Mouse (Mus musculus) adrenal gland, postnatal 36 days (tissue): ENCODE results near the gene Gm37240. TPM values are rescaled to one million over a fixed set of nuclear protein-coding genes. Genes with fewer than 3 reads are reported as not detected.

ENCODE experiments used
- DNase-seq, 2 experiments: peaks; one replicate each; pipeline ENCODE4 v3.0.0; 2021; ENCODE audit warnings: mixed read lengths in 1 of 2
- total RNA-seq, 2 experiments: library from RNA; stranded (reverse); gene quantifications; 2 replicates each; pipeline ENCODE4 v1.2.3; 2021

Gene Gm37240
- total RNA-seq, 2 experiments from 2014 or later = 2.5 to 4.5 TPM

DNA sequence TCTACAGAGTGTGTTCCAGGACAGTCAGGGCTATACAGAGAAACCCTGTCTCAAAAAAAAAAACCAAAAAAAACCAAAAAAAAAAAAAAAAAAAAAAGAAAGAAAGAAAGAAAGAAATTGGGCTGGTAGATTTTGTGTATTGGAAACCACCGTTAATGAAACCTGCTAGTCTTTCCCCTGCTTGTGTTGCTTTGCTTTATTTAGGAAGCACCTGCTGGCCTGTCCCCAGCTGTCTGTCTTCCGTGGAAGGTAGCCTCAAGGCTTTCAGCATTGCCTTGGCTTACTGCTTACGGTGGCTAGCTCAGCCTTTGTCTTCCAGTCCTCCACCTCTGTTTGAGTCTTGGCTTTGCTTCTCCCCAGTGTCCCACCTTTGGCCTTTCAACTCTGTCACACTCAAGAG, 1060.4 kb downstream of the Gm37240 start:
- DNase-seq = no peak

DNA sequence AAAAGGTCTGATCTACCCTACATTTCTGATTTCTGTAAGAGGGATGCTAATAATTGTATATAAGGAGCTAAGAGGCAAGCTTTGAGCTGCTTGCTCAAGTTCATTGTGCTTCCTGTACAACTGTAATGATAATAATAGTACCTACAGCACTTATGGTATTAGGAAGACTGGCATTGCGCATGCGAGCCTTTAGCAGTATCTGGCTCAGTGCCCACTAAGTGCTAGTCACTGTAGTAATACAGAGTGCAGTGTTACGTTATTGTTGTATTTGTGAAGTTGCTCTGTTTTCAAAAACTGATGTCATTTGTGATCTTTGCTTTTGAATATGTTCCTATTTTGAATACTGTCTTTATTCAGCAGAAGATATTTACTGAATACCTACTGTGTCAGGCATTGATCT, 1060.9 kb downstream of the Gm37240 start:
- DNase-seq = peak; percentile 38 to 47

DNA sequence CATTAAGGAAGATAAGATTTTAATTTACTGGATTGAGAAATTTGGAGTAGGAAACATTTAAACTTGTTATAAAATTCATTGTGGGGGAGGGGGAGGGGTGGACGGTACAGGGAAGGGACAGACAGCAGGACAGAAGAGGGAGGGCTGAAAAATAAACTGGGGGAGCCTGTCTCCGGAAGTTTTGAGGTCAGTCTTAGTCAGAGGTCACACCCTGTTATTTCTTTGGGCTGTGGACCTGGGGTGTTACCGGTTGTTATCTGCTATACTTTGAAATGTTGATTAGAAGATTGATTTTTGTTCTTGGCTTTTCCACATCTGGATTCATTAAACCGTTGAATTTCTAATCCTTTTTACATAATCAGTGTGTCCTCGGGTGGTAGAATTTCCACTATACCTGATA, 1061.3 kb downstream of the Gm37240 start:
- no peak for DNase-seq

DNA sequence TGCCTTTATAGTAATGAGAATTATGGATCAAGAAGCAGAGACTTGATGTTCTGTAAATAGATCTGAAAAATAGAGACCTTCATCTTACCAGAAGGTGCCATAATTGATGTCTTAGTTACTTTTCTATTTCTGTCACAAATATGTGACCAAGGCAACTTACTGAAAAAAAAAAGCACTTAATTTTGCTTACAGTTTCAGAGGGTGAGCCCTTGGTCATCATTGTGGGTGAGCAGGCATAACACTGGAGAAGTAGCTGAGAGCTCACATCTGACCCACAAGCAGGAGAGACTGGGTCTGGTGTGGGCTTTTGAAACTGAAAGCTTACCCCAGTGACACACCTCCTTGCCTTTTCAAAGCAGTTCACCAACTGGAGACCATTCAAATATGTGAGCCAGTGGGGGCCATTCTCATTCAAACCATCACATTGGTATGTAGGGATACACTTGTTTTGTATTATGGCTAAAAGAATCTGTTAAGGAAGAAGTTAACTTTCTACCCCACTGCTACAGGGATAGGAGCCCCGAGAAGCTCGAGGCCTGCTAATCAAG, 1066.6 kb downstream of the Gm37240 start:
- no peak for DNase-seq

DNA sequence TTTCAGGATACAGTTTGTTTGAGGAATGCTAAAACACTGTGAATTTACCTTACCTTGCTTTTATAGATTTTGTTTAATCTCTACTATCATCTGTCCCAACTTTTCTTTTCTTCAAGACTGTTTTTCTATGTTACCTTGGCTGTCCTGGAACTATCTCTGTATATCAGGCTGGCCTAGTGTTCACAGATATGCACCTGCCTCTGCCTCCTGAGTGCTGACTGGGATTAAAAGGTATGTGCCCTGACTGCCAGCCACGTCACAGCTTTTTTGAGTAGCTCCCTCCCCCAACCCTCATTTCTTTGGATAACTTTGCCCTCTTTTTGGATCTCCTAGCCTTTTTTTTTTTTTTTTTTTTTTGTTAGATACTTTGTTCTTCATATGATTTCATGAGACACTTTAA, 1070.4 kb downstream of the Gm37240 start:
- no peak for DNase-seq

DNA sequence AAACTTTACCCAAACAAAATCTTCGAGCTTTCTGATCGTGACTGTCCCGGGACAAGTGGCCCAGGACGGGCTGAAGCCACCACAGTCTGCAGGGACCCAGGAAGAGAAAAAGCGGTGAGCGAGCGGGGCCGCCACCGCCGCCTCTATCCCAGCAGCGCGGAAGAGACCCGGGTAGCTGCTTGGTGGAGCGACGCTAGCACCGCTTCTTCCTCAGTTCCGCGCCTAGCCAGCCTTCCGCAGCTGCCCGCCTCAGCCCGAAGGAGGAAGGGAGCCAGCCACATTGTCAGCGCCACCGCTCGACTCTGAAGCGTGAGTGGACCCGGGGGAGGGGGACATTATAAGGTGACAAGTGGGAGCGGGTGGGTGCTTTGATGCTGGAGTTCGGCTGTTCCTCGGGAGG, 1071.9 kb downstream of the Gm37240 start:
- peak; percentile 60 to 65 for DNase-seq

DNA sequence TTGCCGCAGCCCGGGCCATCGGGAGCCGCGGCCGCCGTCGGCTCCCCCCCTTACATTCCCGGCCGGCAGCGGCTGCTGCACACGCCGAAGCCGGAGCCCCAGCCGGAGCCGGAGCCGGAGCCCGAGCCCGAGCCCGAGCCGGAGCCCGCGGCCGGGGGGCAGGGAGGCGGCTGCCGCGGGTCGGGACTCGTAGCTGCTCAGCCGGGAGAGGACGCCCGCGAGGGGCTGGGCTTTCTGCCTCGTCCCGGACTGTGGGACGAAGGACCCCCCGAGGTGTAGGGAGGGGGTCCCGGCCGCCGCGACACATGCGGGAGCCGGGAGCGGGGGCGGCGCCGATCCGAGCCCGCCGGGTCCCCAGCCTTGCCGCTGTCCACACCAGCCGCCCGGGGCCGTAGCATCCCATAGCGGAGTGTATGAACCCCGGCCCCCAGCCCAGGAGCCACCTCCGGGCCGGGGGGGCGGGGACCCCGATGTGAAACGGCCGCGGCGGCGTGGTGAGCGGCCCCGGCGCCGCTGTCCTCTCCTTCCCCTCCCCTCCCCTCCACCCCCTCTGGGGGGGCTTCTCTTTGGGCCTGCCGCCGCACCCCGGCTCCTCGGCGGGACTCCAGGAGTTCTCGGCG, 1072.4 kb downstream of the Gm37240 start, which contains the start of gene Fbxw7:
Gene Fbxw7, plus strand, starts transcription at position 507 of the 620 bp plus-strand sequence.
- DNase-seq = peak in 1 of 2 experiments; percentile 12

DNA sequence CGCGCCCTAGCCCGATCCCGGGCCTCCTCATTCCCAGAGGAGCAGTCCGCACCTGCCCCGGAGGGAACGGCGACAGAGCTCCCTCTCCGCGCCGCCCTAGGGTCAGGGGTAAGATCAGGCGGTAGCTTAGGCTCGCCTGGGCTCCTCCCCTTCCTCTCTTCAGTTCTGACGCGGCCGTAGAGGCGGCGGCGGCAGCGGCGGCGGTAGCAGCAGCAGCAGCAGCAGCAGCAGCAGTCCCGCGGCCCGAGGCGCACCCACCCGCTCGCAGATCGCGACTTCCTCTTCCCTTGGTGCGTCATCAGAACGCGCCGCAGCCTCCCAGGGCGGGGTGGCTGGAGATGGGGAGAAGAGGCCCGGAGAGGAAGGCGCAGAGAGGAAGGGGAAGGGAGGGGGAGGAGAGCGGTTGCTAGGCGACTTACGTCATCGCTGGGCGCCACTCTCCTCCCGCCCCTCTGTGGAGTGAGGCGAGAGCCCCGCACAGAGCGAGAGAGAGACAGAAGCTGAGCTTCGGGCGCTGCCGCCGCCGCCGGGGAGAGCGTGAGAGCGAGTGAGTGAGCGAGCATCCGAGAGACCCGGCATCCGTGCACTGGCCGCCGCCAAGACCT, 1073.1 kb downstream of the Gm37240 start:
- peak; percentile 100 for DNase-seq

DNA sequence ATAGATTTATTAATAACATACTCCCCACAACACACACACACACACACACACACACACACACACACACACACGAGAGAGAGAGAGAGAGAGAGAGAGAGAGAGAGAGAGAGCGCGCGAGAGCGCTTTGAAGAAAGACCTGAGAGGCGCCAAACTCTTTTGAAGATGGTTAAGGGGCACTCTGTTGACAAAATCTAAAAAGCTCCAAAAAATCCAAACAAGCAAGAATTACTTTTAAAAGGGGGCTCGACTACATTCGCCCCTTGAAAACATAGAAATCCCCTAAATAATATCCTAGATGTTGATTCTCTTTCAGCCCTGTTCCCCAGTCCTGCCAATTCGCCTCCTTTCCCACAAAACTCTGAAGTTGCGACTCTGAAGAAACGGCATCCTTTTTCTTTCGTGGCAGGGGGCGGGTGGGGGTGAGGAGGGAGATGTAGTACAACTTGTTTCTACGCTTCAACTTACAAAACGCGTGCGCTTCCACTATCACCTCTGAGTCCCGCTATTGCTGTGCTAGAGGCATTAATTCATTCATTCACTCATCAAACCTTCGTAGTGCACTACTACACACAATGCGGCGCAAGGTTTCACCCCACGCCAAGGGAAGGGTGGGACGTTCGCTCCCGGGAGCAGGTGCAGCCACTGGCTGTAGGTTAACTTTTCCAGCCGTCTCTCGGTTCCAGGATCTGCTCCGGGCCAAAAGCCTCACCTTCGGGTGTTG, 1073.7 kb downstream of the Gm37240 start:
- DNase-seq = no peak

DNA sequence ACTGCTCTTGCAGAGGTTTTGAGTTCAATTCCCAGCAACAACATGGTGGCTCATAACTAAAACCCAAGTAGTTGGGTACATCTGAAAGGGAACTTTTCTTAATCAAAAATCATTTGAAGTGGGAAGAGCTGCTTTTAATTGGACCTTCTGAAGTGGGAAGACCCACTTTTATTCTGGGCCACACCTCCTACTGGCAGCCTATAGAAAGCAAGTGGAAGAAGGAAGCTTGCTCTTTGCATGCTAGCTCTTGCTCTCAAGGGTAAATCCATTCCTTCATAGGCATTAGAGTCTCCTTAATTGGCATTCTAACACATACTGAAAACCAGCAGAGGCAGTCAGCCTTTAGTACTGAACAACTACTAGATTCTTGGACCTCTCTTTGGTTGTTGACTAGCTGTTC, 1076.5 kb downstream of the Gm37240 start:
- no peak for DNase-seq

DNA sequence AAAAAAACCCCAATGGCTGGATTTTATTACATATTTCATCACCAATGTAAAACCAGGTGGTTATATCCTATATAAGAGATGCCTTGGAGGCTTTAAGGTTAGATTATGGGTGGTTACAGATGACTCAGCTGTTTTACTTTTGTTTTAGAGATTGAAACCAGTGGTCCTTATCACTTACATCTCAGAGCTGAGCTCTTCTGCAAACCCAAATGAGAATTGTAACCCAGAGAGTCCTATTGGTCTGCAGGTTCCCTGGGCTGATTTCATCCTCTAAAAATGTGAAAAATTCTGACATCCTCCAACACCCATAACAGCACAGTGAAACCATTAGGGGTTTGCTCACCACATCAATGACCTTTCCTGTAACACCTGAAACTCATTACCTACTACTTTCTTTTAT, 1078.4 kb downstream of the Gm37240 start:
- no peak for DNase-seq

DNA sequence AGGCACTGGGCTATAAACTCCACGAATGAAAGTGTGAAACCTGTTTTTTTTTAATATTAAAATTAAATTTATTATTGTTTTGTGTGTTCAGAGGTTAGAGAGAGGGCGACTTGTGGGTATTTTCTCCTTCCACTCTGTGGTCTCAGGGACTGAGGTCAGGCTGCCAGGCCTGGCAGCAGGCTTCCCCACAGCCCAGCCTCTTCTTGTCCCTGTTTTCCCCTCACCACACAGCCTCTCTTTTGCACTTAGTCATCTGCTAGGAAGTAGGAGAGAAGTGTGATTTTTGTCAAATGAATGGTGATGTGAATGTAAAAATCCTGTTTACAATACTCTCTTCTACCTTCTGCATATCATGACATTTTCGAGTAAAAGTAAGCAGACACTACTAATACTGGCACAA, 1079.5 kb downstream of the Gm37240 start:
- no peak for DNase-seq

DNA sequence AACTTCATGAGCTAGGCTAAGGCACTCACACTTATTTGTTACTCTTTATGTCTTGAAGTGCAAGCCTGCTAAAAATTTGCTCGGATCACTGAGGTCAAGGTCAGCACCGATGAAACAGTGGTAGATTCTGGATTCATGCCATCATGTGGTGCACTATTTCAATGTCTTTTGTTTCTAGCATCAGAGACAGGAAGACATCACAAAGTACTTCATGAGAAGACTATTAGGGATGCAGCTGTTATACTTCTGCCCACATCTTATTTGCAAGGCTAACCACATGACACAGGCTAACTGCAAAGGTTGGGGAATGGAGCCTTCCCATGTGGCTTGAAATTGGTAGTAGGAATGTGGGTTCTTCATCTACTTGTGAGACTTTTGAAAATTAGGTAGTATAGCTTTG, 1081.1 kb downstream of the Gm37240 start:
- no peak for DNase-seq

DNA sequence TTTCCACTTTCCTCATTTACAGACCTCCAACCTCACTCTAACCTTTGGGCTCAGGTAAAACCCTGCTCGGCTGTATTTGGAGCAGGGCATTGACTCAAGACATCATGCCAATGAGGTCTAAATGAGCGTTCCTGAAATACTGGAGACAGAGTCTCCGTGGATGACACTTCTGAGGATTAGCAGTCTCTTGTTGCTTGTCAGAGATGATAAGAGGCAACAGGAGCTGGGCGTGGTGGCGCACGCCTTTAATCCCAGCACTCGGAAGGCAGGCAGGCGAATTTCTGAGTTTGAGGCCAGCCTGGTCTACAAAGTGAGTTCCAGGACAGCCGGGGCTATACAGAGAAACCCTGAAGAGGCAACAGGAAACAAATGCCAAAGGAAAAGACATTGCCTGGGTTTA, 1083.3 kb downstream of the Gm37240 start:
- DNase-seq = no peak

DNA sequence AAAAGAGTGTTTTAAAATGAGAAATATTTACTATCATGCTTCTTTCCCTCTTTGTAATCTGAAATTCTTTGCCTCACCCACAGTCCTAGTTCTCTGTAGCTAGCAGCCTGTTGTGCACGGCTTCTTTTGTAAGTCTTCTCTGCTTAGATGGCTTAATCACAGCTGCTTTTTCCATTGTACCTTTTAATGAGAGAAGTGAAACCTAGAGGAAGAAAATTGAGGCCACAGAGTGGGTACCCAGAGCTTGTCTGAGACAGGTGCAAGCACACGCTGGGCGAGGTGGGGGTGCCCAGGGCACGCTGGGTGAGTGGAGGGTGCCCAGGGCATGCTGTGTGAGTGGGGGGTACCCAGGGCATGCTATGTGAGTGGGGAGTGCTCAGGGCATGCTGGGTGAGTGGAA, 1099.4 kb downstream of the Gm37240 start:
- DNase-seq = no peak

DNA sequence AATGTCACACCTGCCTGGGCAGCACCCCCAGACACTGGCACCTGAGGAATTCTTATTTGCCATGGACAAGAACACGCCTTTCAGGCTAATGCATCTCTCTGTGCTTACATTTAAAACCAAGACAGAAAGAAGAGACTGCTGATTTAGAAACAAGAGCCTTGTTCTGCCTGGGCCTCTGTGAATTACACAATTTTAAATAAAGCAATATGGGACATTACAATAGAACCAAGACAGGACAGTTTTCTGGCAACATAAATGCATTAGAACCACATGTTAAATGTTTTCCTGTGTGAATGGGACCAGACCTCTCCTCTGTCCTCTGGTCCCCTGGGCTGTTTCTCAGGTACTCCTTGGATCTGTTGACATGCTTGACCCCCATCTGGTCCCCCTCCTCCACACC, 1111.2 kb downstream of the Gm37240 start:
- DNase-seq = no peak

DNA sequence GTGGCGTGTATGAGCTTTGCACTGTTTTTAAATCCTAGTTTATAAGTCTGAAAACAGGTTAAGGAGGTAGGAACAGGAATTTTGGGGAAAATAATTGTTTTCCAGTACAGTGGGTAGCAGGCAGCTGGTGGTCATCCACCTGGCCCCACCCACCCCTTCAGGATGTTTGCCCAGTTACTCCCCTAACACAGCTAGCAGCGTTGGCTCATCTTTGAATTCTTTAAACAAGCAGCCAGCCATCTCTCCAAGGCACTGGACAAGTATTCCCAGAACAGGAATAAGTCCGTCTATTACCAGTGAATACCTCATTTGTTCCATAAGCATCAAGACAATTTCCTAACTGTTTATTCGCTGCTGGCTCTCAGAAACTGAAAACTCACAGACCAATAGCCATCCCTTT, 1111.7 kb downstream of the Gm37240 start:
- no peak for DNase-seq

DNA sequence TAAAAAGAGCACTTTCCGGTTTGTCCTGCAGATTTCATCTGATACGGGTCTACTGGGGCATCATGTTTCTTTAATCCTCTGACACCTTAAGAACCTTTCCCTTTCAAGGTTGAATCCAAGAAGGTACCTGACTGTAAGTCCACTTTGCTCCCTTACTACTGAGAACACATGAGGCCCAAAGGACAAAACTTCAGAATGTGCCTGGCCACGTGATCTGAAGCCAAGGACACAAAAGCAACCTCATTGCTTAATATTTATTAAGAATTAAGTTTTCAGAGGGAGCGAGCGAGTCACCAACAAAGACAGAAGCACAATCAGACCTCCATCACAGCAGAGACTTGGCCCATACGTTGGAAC, 1112.3 kb downstream of the Gm37240 start:
- peak; percentile 7 to 16 for DNase-seq

DNA sequence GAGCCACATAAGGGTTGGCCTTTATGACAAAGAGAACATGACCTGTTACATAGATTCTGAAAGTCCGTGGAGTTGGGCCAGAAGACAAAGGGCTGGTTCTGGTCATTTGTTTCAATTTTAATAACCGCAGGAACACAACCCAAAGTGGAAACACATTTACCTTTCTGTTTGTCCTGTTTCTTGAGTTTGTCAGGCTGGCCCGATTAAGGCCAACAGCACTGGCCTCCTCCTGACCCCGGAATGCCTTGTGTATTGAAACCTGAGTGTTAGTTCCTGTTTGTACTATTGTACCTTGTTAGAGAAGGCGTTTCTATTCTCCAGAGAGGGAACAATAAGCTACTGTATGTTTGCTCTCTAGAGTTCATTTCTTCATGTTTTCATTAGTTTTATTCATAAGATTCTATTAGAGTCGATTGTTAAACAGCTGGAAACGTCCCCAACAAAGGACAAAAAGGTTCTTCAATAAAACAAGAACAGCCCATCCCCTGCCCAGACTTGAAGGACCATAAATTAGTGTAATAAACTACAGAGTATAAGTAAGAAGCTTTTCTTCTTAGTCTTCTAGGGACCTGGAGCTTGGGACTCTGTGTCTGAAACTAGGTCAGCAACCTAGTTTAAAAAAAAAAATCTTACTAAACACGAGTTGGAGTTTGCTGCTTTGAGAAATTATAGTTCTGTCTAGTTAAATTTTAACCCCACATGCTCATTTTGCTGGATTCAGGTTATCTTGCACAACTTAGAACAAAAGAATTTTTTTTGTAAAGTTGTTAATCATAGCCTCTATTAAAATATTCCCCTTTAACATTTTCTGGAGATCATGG, 1112.9 kb downstream of the Gm37240 start:
- DNase-seq = no peak

DNA sequence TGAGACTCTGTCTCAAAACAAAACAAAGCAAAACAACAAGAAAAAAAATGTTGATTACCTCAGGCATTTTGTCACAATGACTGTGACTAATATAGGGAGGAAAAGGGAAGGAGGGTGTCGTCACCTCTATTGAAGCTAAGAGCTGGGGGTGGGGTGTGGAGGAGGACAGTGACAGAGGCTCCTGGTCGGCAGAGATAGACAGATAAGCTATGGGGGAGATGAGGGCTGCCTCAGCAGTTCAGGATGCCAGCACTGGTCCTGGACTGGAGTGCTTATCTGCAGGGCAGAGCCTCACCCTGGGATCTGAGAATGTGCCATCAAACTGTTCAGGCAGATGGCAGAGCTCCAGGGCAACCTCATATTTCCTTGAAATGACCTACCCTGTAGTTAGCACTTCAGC, 1115.3 kb downstream of the Gm37240 start:
- no peak for DNase-seq

DNA sequence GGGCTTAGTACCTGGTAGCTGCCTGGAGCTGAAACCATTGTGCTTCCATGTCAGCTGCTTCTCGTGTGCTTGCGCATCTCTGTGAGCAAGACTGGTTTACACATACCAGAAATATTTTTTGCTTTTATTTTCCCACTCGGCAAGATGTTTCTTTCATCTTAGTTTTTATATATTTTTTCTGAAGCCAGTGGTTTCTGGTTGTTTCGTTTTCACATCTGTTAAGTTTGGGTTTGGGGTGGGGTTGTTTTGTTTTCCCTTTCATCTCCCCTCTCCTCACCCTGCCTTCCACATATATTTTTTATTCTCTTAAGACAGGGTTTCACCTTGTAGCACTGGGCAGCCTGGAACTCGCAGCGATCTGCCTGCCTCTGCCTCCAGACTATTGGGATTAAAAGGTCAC, 1116.8 kb downstream of the Gm37240 start:
- DNase-seq = no peak

DNA sequence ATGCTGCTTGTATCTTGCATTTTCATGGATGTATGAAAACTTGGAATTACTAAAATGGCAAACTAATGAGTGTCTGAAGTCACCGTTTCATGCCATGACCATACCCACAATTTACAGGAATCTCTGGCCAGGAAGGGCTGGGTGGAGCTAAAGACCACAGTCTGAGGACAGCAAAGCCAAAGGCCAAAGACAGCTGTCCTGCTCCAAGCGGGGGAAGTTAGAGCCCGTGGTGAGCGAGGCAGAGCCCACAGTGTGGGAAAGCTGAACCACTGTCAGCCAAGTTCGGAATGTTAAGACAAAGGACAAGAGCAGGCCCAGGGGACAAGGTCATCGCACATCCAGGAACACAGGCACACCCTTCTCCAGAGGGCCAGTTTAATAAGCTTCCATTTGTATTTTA, 1117.9 kb downstream of the Gm37240 start:
- no peak for DNase-seq

DNA sequence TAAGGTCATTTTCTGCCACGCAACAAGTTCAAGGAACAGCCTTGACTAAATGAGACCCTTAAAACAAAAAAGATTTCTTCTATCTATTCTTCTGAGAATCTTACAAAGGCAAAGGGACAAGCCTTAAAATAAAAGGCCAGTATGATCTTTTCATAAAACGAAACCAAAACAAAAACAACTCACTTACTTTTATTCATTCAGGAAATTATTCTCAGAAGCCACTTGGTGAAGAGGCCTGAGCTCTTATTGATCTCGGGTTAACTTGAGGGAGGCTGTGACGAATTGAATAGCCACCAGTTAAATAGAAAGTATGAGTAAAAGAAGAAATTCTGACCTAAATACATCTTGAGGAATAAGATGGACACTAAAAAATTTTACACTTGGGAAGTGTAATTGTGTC, 1118.4 kb downstream of the Gm37240 start:
- no peak for DNase-seq
